Mouse (Mus musculus) testis, postnatal 10 days (tissue): Measurements from ENCODE around the gene Dnase1.
"Not testable (repeated sequence)": the region's sequence is repeated elsewhere in the genome, so short reads cannot be mapped to it uniquely, and the experiment has no call there.

Experiments
- DNase-seq: peaks from one replicate; pipeline ENCODE4 v3.0.0; 2021; ENCODE audit warnings: low spot score

Dnase1 gene

DNA sequence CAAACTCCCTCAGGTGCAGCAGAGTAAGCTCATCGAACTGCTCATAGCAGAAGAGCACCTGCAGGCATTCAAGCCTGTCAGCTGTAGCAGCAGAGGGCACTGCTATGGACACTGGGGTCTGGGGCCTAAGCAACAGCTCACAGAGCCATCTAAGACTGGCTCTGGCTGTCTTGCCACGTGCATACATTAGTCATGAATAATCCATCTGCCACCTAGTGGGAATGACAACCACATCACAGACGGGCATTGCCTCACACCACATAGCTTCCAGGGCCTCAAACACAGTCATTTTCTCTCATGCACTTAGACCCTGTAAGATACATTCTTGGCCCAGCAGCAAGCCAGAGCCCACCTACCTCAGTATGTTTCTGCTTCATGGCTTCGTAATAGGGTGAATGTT lies 8.8 kb downstream of the Dnase1 start:
- DNase-seq = no peak

DNA sequence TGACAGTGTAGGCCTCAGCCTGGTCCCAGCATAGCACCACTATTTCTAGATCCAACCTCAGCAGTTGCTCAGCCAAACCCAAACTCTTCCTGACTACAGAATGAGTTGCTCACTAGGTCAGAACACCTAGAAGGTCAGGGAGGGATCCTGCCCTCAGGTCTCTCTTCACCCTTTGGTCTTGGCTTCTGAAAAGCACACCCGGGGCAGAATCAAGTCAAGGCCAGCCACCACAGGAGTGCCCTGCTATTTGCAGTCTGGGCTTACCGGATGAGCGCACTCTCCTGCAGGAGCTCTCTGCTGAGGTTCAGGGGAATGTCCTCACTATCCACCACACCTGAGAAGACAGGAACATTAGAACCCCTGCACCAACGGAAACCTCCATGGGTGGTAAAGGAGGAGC lies 15.9 kb downstream of the Dnase1 start:
- DNase-seq = no peak

- DNase-seq = no peak
These were observed 17.1 kb downstream of the Dnase1 start for GRCm38 (mm10) chr16:4053811-4054210.

DNA sequence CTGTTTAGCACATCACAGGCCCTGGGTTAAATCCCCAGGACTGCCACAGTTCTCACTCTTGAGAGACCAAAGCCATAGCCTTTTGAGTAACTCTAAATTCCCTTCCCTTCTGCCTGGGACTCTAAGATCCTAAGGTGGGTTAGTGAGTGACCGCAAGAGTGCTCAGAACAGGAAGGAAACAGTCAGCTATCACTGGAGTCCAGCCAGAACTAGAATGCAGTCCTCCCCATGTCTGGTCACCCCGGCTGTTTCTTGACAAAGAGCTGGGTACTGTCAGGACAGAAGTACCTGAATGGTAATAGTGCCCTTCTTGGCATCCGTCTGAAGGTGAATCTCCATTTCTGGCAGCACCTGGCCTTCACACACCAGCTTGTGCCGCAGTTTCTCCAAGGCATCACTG lies 28.2 kb downstream of the Dnase1 start:
- no peak for DNase-seq

DNA sequence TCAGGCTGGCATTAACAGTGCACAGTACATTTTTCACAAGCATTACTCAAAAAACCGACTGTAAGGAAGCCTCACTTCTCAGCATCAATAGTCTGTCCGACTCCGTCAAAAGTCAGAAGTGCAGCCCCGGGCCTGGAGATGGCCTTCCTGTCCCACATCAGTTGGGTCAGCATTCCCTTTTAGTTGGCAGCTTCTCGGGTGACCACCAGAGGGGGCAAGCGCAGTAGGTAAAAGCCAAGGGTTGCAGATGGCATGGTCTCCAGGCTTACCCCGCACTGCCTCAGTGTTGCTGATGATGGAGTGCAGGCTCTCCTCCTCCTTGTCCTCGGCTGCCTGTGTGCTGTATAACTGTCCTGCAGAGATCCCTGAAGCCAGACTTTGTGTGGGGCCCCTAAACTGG lies 31.8 kb downstream of the Dnase1 start:
- peak; percentile 78 for DNase-seq

DNA sequence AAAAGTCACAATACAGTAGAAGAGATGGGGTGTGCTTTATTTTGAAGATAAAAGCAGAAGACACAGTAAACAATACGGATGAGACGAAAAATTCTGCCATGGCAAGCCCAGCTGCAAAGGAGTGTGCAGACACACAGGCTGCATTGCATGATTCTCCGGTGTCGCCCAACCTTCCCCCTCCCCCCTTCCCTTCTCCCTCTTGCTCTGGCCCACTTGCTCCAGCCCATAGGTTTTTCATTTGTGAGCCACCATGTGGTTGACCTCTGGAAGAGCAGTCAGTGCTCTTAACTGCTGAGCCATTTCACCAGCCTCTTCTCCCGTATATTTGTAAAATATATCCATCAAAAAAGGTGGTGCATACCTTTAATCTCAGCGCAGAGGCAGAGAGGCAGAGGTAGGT lies 37.6 kb downstream of the Dnase1 start:
- no peak for DNase-seq

DNA sequence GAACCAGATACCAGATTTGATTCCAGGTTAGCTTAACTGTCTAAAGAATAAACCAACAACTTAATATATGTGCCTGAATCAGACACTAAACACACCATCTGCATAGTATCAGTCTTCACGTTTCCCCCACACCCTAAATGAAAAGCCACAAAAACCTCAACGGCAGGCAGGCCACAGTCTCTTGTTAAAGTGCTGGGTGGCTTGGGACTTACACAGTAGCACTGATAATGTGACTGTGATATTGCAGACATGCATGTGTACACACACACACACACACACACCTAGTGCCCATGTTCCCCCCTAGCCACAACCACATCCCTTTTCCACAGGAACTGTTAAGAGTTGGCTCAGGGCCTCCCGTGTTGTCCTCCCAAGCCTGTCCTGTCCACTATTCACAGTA lies 38.1 kb downstream of the Dnase1 start:
- DNase-seq = no peak

DNA sequence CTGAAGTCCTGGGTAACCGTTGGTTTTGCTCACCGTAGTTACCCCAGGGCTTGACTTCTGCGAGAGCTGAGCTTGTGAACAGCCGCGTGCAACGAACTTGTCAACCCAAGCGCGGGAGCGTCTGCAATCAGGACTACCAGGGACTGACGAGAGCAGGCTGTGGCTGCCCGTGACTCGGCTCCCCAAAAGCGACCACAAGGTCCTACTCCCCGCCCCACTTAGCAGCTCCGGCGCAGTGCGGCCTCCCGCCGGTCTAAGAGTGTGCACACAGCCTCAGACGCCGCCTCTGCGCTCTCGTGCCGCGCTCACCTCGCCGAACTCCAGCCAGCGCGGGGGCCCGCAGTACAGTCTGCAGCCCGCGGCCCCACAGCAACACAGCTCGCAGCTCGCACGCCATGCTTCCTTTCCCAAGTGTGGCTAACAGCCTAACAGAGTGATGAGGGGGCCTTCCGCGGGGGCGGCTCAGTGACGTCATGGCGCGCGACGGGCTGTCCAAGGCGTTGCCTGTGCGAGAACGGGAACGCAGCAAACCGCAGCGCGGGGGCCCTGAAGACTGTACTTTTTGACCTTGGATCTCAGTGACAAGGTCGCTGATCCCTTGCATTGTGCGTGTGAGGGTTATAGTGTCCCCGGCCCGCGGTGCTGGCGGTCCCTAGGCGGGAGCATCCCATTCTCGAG lies 40.8 kb downstream of the Dnase1 start, which contains the start of gene Trap1:
Gene Trap1 (minus strand): TSS at position 444 of the 678 bp plus-strand sequence.
- peak; percentile 97 for DNase-seq

DNA sequence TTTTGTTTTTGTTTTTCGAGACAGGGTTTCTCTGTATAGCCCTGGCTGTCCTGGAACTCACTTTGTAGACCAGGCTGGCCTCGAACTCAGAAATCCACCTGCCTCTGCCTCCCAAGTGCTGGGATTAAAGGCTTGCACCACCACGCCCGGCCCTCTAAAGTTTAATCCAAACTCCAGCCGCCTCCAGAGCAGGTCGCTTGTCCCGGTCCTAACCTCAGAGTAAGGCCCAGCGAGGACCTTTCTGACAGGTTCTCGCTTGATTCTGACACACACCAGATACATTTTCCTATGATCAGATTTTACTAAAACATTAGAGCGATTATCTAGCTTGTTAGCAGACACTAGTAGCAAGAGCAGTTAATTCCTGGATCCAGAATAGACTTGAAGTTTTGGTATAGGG lies 41.6 kb downstream of the Dnase1 start:
- peak; percentile 53 for DNase-seq

GRCm38 (mm10) chr16:4079656-4080055 lies 42.9 kb downstream of the Dnase1 start:
- DNase-seq = no peak

DNA sequence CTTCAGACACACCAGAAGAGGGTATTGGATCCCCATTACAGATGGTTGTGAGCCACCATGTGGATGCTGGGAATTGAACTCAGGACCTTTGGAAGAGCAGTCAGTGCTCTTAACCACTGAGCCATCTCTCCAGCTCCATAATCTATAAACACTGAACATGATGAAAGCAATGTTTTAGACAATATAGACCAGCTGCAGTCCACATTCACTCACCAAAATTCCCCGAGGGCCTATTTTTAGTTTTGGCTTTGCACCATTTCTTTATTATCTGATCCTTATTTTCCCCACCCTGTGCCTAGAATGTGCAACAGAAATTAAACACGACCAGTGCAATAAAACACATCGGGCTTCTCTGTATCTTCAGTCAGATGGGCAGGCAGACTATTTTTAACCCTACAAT lies 43.7 kb downstream of the Dnase1 start:
- not testable (repeated sequence) for DNase-seq

- DNase-seq = no peak
These were observed 48.3 kb downstream of the Dnase1 start for GRCm38 (mm10) chr16:4085051-4085450.

DNA sequence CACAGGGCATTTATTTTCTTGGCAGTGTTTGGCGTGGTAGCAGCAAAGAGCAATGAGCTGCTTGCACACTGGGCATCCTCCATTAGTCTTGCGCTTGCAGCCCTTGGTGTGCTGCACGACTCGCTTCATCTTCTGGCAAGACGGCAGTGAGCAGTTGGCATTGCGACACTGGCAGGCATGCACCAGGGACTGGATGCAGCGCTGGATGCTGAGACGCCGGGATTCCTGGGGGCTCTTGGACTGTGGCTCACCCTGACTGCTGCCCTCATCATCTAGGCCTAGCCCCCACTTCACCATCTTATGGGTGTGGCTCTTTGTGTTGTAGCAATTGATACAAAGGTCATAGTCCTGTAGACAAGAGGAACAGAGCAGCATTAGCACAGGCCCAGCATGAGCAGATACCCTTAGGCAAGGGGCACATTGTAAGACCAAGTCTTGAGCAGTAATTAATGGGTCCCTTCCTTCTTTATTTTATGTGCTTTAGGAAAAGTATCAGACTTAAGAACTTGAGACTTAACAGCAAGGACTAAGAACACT lies 49.2 kb downstream of the Dnase1 start:
- no peak for DNase-seq

GRCm38 (mm10) chr16:4087214-4087913 lies 50.6 kb downstream of the Dnase1 start:
- no peak for DNase-seq
